Mouse (Mus musculus) hindbrain, embryonic 13.5 days (tissue): ENCODE data around the gene Ankrd13d. TPM values are rescaled to one million over a fixed set of nuclear protein-coding genes. Genes with fewer than 3 reads are reported as not detected.
A peak's percentile ranks its signal among the peaks of the same experiment; 100 is the strongest.
"Not testable (repeated sequence)": the region's sequence is repeated elsewhere in the genome, so short reads cannot be mapped to it uniquely, and the experiment has no call there.

Source experiments
- ATAC-seq: fragments of 200-750 bp; cut with Nextera tagmentation; 2 replicates; pipeline ENCODE4 v1.8.0; 2017; ENCODE audit warnings: moderate TSS enrichment; ENCODE audit not compliant: low FRiP score
- H3K27ac ChIP-seq: fragments of 300-500 bp; sonication (generic); 2 replicates; pipeline ENCODE4 v1.5.1; 2015; ENCODE audit warnings: inconsistent platforms, mild to moderate bottlenecking, moderate library complexity
- H3K27me3 ChIP-seq: fragments of 300-500 bp; sonication (generic); 2 replicates; pipeline ENCODE4 v1.6.1; 2015; ENCODE audit warnings: mild to moderate bottlenecking, inconsistent platforms
- H3K36me3 ChIP-seq: fragments of 300-500 bp; sonication (generic); 2 replicates; pipeline ENCODE4 v1.6.1; 2015; ENCODE audit warnings: mild to moderate bottlenecking, inconsistent platforms
- H3K4me1 ChIP-seq: fragments of 300-500 bp; sonication (generic); replicated peaks from 2 replicates; pipeline ENCODE4 v1.6.1; 2015; ENCODE audit warnings: inconsistent platforms
- H3K4me2 ChIP-seq: fragments of 300-500 bp; sonication (generic); 2 replicates; pipeline ENCODE4 v1.6.1; 2015; ENCODE audit warnings: inconsistent platforms, mild to moderate bottlenecking, moderate library complexity
- H3K4me3 ChIP-seq: fragments of 300-500 bp; sonication (generic); 2 replicates; pipeline ENCODE4 v1.5.1; 2015; ENCODE audit warnings: mild to moderate bottlenecking, inconsistent platforms
- H3K9ac ChIP-seq: fragments of 300-500 bp; sonication (generic); 2 replicates; pipeline ENCODE4 v1.6.1; 2015; ENCODE audit warnings: mild to moderate bottlenecking, inconsistent platforms
- H3K9me3 ChIP-seq: fragments of 300-500 bp; sonication (generic); 2 replicates; pipeline ENCODE4 v1.6.1; 2016; ENCODE audit warnings: inconsistent platforms
- WGBS: fragments of 180-500 bp; shearing (Covaris S2); methylation state at CpG from one replicate; pipeline ENCODE4 v1.1.7; 2015; 5-methylcytosine and 5-hydroxymethylcytosine counted together
- polyA plus RNA-seq: library from polyadenylated mRNA; unstranded; fragments of >200 nt; fragmentation: Nextera tagmentation; extraction: Ambion mirVana; gene quantifications from 2 replicates; pipeline ENCODE4 v1.2.1, GENCODE M21; 2015

Ankrd13d gene
- polyA plus RNA-seq, 1 experiment from 2014 or later, result 29.9 TPM

DNA sequence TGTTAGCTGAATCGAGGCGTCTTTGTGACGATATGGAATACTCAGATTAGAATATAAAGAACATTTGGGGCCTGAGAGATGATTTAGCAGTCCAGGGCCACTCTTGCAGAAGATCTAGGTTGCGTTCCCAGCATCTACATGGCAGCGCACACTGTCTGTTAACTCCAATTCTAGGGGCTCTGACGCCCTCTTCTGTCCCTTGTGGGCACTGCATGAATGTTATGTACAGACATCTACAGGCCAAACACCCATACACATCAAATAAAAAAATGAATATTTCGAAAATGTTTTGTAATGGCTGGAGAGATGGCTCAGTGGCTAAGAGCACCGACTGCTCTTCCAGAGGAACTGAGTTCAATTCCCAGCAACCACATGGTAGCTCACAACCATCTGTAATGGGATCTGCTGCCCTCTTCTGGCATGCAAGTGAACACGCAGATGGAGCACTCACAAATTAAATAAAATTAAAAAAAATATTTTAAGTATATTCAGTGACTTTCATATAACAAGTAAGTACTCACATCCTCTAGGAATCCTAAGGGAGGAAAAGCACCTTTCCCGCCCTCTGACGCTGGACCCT lies 27.3 kb downstream of the Ankrd13d start:
- H3K9ac ChIP-seq, result no peak overlapping the region
- peaks cover 11% of the 10 kb centered on the region for H3K4me1 ChIP-seq
- H3K4me3 ChIP-seq, result no peak overlapping the region
- ATAC-seq, result no peak
- H3K36me3 ChIP-seq, result no peaks in the 10 kb centered on the region
- no peak overlapping the region for H3K27ac ChIP-seq
- H3K4me2 ChIP-seq, result no peak overlapping the region
- H3K9me3 ChIP-seq, result no peaks in the 10 kb centered on the region
- WGBS, result 71% methylated on average over 11 of the region's 11 CpGs
- no peaks in the 10 kb centered on the region for H3K27me3 ChIP-seq

DNA sequence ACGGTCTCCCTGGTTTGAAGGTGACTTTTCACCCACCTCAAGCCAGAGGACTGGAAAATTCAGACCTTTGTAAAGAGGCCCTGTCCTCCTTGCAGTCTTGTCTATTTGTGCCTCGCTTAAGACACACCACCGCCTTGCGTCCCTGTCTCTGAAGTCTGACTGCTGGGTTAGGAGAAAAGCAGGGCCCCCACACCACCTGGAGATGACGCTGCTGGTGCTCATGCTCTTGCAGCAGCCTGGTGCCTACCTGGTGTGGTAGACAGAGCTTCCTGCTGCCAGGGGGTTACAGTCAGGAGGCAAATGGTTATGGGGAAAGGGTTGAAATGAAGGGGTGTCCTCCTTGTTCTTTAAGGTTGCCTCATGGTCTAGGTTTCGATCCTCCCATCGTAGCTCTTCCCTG lies 28.7 kb downstream of the Ankrd13d start:
- Histone ChIP-seq H3K27ac (no peak overlapping the region), H3K4me3 (no peak overlapping the region), H3K4me1 (peaks cover 11% of the 10 kb centered on the region), H3K27me3 (0 out of 2 replicates have a peak, but pooled peaks cover under 1% of the 10 kb centered on the region), H3K4me2 (no peak overlapping the region), H3K9me3 (no peaks in the 10 kb centered on the region), H3K9ac (no peak overlapping the region), H3K36me3 (no peaks in the 10 kb centered on the region)
- WGBS, result 87% methylated on average over 7 of the region's 7 CpGs
- ATAC-seq, result no peak

GRCm38 (mm10) chr19:4248683-4249082 lies 34.3 kb downstream of the Ankrd13d start:
- not testable (repeated sequence) for H3K9me3 ChIP-seq, H3K9ac ChIP-seq, ATAC-seq, H3K4me2 ChIP-seq, H3K27me3 ChIP-seq, H3K27ac ChIP-seq, H3K4me1 ChIP-seq, H3K36me3 ChIP-seq, H3K4me3 ChIP-seq
- WGBS, result 77% methylated on average over 1 of the region's 1 CpGs

DNA sequence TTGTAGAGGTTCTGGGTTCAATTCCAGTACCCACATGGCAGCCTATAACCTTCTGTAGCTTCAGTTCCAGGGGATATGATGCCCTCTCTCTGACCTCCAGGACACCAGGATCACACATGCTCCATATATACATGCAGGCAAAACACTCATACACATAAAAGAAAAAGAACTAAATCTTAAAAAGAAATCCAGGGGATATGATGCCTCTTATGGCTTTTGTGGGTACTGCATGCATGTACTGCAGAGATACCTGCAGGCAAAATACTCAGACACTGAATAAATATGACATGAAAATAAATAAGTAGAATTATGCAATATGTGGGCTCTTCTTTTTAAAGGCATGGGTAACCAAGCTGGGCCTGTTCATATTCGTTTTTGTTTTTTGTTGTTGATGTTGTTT lies 35.9 kb downstream of the Ankrd13d start:
- Histone ChIP-seq H3K4me2 (no peak overlapping the region), H3K9me3 (no peaks in the 10 kb centered on the region), H3K36me3 (no peaks in the 10 kb centered on the region), H3K4me1 (no peaks in the 10 kb centered on the region), H3K9ac (no peak overlapping the region), H3K27me3 (0 out of 2 replicates have a peak, but pooled peaks cover 2% of the 10 kb centered on the region), H3K4me3 (no peak overlapping the region), H3K27ac (no peak overlapping the region)
- WGBS, result 56% methylated on average over 1 of the region's 1 CpGs
- no peak for ATAC-seq

DNA sequence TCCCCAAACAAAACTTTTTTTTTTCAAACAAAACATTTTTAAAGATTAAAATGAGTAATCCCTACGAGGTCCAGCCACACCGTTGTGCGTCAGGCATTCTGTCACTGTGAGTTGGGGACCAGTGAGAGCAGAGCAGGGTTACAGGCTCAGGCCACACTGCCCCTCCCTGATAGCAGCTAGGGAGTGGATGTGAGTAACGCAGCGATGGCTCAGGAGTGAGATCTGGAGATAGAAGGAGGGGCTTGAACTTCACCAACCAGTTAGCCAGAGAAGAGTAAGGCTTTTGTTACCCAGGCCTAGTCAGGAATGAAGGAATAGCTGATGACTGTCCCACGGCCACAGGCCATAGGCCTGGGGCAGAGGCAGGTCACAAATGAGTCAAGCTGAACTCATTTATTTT lies 38.2 kb downstream of the Ankrd13d start:
- Histone ChIP-seq H3K9ac (no peak overlapping the region), H3K27ac (no peak overlapping the region), H3K36me3 (no peaks in the 10 kb centered on the region), H3K9me3 (no peaks in the 10 kb centered on the region), H3K4me1 (no peaks in the 10 kb centered on the region), H3K4me2 (no peak overlapping the region), H3K27me3 (0 out of 2 replicates have a peak, but pooled peaks cover 2% of the 10 kb centered on the region), H3K4me3 (no peak overlapping the region)
- no peak for ATAC-seq
- WGBS, result 86% methylated on average over 6 of the region's 6 CpGs

GRCm38 (mm10) chr19:4242416-4242815 lies 40.5 kb downstream of the Ankrd13d start:
- no peaks in the 10 kb centered on the region for H3K36me3 ChIP-seq
- H3K4me1 ChIP-seq, result no peaks in the 10 kb centered on the region
- ATAC-seq, result no peak
- no peak overlapping the region for H3K27ac ChIP-seq
- H3K4me2 ChIP-seq, result no peak overlapping the region
- no peaks in the 10 kb centered on the region for H3K9me3 ChIP-seq
- 69% methylated on average over 3 of the region's 3 CpGs for WGBS
- no peak overlapping the region for H3K9ac ChIP-seq
- no peaks in the 10 kb centered on the region for H3K27me3 ChIP-seq
- no peak overlapping the region for H3K4me3 ChIP-seq

DNA sequence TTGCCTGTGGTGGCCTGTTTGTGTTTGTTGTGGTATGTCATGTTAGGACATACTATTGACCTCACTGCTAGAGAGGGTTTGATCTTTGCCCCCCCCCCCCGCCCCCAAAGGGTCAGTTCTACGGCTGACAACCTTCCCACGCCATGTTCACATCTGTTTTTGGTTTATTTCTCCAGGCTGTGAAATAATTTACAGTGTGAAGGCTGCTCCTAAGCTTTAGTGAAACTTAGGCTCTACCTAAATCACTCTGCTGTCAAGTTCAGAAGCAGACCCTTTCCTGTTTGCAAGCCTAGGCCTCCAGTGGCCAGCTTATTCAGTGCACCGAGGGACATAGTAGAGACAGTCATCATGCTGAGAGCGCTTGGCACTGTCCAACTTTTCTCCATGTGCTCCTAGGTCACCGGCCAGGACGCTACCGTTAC lies 42.7 kb downstream of the Ankrd13d start:
- no peaks in the 10 kb centered on the region for H3K36me3 ChIP-seq
- 74% methylated on average over 8 of the region's 8 CpGs for WGBS
- no peaks in the 10 kb centered on the region for H3K4me1 ChIP-seq
- H3K9me3 ChIP-seq, result no peaks in the 10 kb centered on the region
- ATAC-seq, result no peak
- H3K9ac ChIP-seq, result no peak overlapping the region
- H3K4me3 ChIP-seq, result no peak overlapping the region
- no peaks in the 10 kb centered on the region for H3K27me3 ChIP-seq
- no peak overlapping the region for H3K27ac ChIP-seq
- no peak overlapping the region for H3K4me2 ChIP-seq

GRCm38 (mm10) chr19:4234548-4234947 lies 48.4 kb downstream of the Ankrd13d start:
- no peaks in the 10 kb centered on the region for H3K36me3 ChIP-seq
- ATAC-seq, result no peak
- no peak overlapping the region for H3K27ac ChIP-seq
- WGBS, result 76% methylated on average over 4 of the region's 4 CpGs
- H3K4me3 ChIP-seq, result no peak overlapping the region
- no peak overlapping the region for H3K4me2 ChIP-seq
- peaks cover 14% of the 10 kb centered on the region for H3K27me3 ChIP-seq
- H3K4me1 ChIP-seq, result peaks cover 12% of the 10 kb centered on the region
- H3K9me3 ChIP-seq, result no peaks in the 10 kb centered on the region
- H3K9ac ChIP-seq, result no peak overlapping the region

DNA sequence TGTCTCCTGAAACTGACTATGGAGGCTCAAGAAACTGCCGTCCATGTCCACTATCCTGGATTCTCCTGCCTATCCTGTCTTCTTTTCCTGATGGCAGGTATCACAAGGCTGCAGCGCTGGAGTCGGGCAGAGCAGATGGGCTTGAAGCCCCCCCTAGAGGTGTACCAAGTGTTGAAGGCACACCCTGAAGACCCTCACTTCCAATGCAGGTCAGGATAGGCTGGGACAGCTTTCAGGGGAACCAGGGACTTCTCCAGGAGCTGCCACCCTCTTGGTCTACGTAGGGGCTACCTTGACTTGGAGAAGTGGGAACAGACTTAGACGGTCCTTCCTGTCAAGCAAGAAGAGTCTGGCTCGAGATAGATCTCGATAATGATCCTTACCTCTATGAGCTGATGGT lies 50.3 kb downstream of the Ankrd13d start:
- ATAC-seq, result no peak
- Histone ChIP-seq H3K27me3 (peaks cover 29% of the 10 kb centered on the region), H3K9me3 (no peaks in the 10 kb centered on the region), H3K27ac (peak overlapping the region; percentile 86; the same call in 1 of the 2 replicates), H3K4me1 (peaks cover 12% of the 10 kb centered on the region), H3K4me2 (peak overlapping the region; percentile 79), H3K4me3 (peak overlapping the region; percentile 60), H3K9ac (peak overlapping the region; percentile 80), H3K36me3 (no peaks in the 10 kb centered on the region)
- 81% methylated on average over 7 of the region's 7 CpGs for WGBS

DNA sequence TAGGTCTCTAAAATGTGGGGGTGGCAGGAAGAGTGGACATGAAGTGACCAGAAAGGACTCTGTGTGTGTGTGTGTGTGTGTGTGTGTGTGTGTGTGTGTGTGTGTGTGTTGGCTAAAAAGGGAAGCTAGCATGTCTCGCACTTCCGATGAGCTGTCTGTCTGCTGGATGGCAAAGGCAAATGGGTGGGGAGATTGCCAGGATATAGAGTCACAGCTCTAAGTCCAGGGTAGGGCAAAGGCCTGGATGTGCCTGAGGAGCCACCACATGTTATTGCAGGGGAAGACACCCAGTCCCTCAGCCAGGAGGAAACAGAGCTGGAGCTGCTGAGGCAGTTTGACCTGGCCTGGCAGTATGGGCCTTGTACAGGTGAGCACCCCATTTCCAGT lies 50.8 kb downstream of the Ankrd13d start:
- Histone ChIP-seq H3K27ac (peak overlapping the region; percentile 86), H3K4me2 (peak overlapping the region; percentile 79), H3K27me3 (peaks cover 34% of the 10 kb centered on the region), H3K9me3 (no peaks in the 10 kb centered on the region), H3K4me1 (peaks cover 12% of the 10 kb centered on the region), H3K9ac (peak overlapping the region; percentile 80), H3K36me3 (no peaks in the 10 kb centered on the region), H3K4me3 (peak overlapping the region; percentile 60)
- WGBS, result 35% methylated on average over 2 of the region's 2 CpGs
- ATAC-seq, result no peak; the same call in none of the 2 replicates

DNA sequence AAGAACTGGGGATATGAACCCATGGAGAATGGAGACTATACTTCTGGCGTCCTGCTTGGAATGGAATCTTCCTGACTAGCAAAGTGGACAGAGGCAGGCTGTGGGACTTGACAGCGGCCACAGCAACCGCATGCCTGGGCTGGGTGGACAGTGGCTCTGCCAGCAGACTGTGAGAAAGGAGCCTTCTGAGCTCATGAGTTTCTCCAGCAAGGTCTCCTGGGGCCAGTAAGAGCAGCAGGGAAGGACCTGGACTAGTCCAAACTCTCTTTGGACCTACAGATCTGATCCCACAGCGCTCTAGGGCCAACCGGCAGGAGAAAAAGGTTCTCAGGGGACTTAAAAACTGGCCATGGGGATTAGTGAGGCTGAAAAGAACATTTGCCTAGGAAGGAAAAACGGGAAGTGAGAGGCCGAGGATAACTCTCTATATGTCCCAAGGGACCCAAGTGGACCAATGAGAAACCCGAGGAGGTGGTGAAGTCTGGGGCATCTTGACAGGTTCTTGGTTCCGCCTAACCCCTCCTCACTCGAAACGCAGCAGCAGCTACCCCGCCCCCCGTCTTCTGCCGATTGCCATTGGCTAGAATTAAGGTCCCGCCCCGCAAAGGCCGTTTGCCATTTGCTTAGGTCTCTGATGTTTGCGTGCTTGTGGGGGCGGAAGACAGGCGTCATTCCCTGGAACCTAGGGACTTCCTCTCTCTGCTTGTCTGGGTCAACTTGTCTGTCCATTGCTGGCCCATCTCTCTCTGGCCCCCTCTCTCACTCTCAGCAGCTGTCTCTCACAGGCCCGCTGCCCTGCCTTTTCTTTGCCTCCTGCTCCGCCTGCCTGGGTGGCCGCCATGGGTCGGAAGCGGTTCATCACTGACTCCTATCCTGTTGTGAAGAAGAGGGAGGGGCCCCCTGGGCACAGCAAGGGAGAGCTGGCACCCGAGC lies 51.4 kb downstream of the Ankrd13d start, which contains the start of gene Pold4:
Gene Pold4, plus strand, starts transcription at position 647 of the 933 bp plus-strand sequence.
- H3K36me3 ChIP-seq, result no peaks in the 10 kb centered on the region
- H3K4me2 ChIP-seq, result peak within 1 kb of the TSS; percentile 79
- H3K27me3 ChIP-seq, result peaks cover 39% of the 10 kb centered on the region
- WGBS, result 11% methylated on average over 26 of the region's 26 CpGs
- H3K4me3 ChIP-seq, result peak within 1 kb of the TSS; percentile 60
- peak within 1 kb of the TSS; percentile 86 for H3K27ac ChIP-seq
- H3K9ac ChIP-seq, result peak within 1 kb of the TSS; percentile 80
- peaks cover 12% of the 10 kb centered on the region for H3K4me1 ChIP-seq
- H3K9me3 ChIP-seq, result no peaks in the 10 kb centered on the region
- ATAC-seq, result peak; percentile 93

GRCm38 (mm10) chr19:4230415-4230814 lies 52.5 kb downstream of the Ankrd13d start:
- peaks cover 12% of the 10 kb centered on the region for H3K4me1 ChIP-seq
- no peak overlapping the region for H3K4me3 ChIP-seq
- H3K27me3 ChIP-seq, result peaks cover 43% of the 10 kb centered on the region
- H3K9me3 ChIP-seq, result no peaks in the 10 kb centered on the region
- no peaks in the 10 kb centered on the region for H3K36me3 ChIP-seq
- ATAC-seq, result no peak
- no peak overlapping the region for H3K27ac ChIP-seq
- H3K9ac ChIP-seq, result 0 out of 2 replicates have a peak overlapping the region, but pooled peaks have one; percentile 39
- H3K4me2 ChIP-seq, result no peak overlapping the region
- 77% methylated on average over 8 of the region's 8 CpGs for WGBS
